12 mouse cellular contexts compared by ENCODE assay signal in the genomic region with DNA sequence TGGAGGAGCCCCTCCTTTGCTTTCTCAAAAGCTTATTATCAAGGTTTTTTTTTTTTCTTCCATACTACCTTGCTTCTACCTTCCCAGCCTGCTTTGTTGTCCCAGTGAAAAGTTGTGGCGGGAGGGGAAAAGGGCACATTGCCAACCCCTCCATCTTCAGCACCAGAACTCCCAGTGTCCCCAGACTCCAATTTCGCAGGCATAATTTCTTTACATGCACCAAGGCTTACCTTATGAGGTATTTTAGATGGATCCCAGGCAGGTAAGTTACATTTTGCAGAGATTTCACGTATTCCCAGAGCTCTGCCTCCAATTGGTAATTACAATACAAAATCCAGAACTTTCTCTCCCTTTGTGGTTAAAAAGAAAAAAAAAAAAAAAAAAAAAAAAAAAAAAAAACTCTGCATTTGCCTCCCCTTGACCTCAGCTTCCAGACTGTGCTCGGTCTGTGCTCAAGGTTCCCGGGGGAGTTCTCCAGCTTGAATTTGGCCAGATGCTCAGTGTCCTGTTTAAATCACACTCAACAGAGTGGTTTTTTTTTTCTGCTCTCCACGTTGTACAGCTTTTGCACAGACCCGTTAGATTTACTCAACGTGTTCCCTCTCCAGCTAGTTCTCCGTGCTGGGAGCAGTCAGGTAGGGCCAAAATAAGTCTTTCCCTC. TPM values are rescaled to one million over a fixed set of nuclear protein-coding genes. Genes with fewer than 3 reads are reported as not detected.
A peak's percentile ranks its signal among the peaks of the same experiment; 100 is the strongest.
DNase-seq lines count a peak whose midpoint lies in the region; ATAC-seq and TF ChIP-seq lines count a peak whose summit lies in the region.
"Had no signal": no experiment of that assay in that cellular context is flagged by ENCODE, and none has a peak within 500 bp of the region (broad histone marks: within the 10 kb centered on the region; RNA-seq: fewer than 3 reads in every experiment).

No protein-coding gene starts in this region.

- peak; percentile 80 for ATAC-seq in kidney, embryonic 14.5 days (ENCODE audit: low FRiP score, low TSS enrichment)
- no peak for ATAC-seq in stomach, postnatal 0 days (ENCODE audit: low FRiP score, low TSS enrichment)

- TF ChIP-seq EP300 in stomach, postnatal 0 days (optimal IDR thresholded peaks at IDR 0.05), result no peak

- no peaks in the 10 kb centered on the region for H3K36me3 ChIP-seq in kidney, embryonic 14.5 days (ENCODE audit: control insufficient read depth, insufficient read depth, low read length)
- H3K36me3 ChIP-seq in stomach, postnatal 0 days (ENCODE audit: control insufficient read depth, insufficient read depth, low read length), result no peaks in the 10 kb centered on the region
- H3K36me3 ChIP-seq: forebrain, embryonic 12.5 days; liver, embryonic 15.5 days had no signal

- no peaks in the 10 kb centered on the region; the same call in 1 of the 2 replicates for H3K4me1 ChIP-seq in kidney, embryonic 14.5 days (ENCODE audit: control insufficient read depth, insufficient read depth, low read length)
- H3K4me1 ChIP-seq in stomach, postnatal 0 days (replicated peaks; ENCODE audit: control insufficient read depth, insufficient read depth), result no peaks in the 10 kb centered on the region
- H3K4me1 ChIP-seq: forebrain, embryonic 12.5 days; liver, embryonic 15.5 days had no signal

- no peaks in the 10 kb centered on the region for H3K9me3 ChIP-seq in kidney, embryonic 14.5 days (ENCODE audit: control insufficient read depth, low read length)
- no peaks in the 10 kb centered on the region for H3K9me3 ChIP-seq in stomach, postnatal 0 days (ENCODE audit: control insufficient read depth, low read length)
- H3K9me3 ChIP-seq: forebrain, embryonic 12.5 days; liver, embryonic 15.5 days had no signal

- 43% methylated on average over 9 of the region's 9 CpGs for WGBS in kidney, embryonic 14.5 days
- 33% methylated on average over 9 of the region's 9 CpGs for WGBS in stomach, postnatal 0 days

- peak; percentile 28 for DNase-seq in adrenal gland, postnatal 14 days
- no peak for DNase-seq in adrenal gland, adult 8-10 months
- DNase-seq in kidney, adult 18-20 months, result no peak
- DNase-seq in kidney, postnatal 10 days, result peak; percentile 34
- no peak for DNase-seq in stomach, postnatal 0 days (ENCODE audit: low spot score)
- no peak for DNase-seq in frontal cortex, postnatal 10 days (ENCODE audit: low spot score in 2 of 2)
- DNase-seq in layer of hippocampus, adult 9-11 months, result no peak
- DNase-seq: gastrocnemius, postnatal 36 days; thymus, adult 2 months had no signal

- no peak overlapping the region for H3K4me3 ChIP-seq in kidney, embryonic 14.5 days (ENCODE audit: low read length)
- H3K4me3 ChIP-seq in stomach, postnatal 0 days (ENCODE audit: low read depth, low read length), result no peak overlapping the region
- H3K4me3 ChIP-seq: forebrain, embryonic 12.5 days; liver, embryonic 15.5 days had no signal

- H3K27me3 ChIP-seq in kidney, embryonic 14.5 days (ENCODE audit: control insufficient read depth, insufficient read depth, low read length), result no peaks in the 10 kb centered on the region
- H3K27me3 ChIP-seq in stomach, postnatal 0 days (ENCODE audit: control insufficient read depth, insufficient read depth, low read length), result no peaks in the 10 kb centered on the region
- H3K27me3 ChIP-seq: forebrain, embryonic 12.5 days; liver, embryonic 15.5 days had no signal

- H3K27ac ChIP-seq in kidney, embryonic 14.5 days (ENCODE audit: low read depth, low read length), result peak overlapping the region; percentile 62; the same call in 1 of the 2 replicates
- H3K27ac ChIP-seq in stomach, postnatal 0 days (replicated peaks), result no peak overlapping the region
- H3K27ac ChIP-seq: forebrain, embryonic 12.5 days; liver, embryonic 15.5 days had no signal

- TF ChIP-seq CTCF in stomach, postnatal 0 days (IDR thresholded peaks at IDR 0.05; ENCODE audit: low read depth), result no peak

- no peak overlapping the region for H3K9ac ChIP-seq in kidney, embryonic 14.5 days (ENCODE audit: low read depth, low read length)
- H3K9ac ChIP-seq in stomach, postnatal 0 days (ENCODE audit: low read length), result no peak overlapping the region
- H3K9ac ChIP-seq: forebrain, embryonic 12.5 days; liver, embryonic 15.5 days had no signal

- H3K4me2 ChIP-seq in kidney, embryonic 14.5 days (replicated peaks; ENCODE audit: low read depth, low read length), result peak overlapping the region; percentile 10; the same call in 1 of the 2 replicates
- peak overlapping the region; percentile 3; the same call in 1 of the 2 replicates for H3K4me2 ChIP-seq in stomach, postnatal 0 days (replicated peaks; ENCODE audit: low read depth)
- H3K4me2 ChIP-seq: forebrain, embryonic 12.5 days; liver, embryonic 15.5 days had no signal

RNA-seq across cellular contexts. Expression of gene Amot, which starts 10.6 kb away (rescaled TPM):
- total RNA-seq in adrenal gland, postnatal 14 days (2021), result 7.1 and 7.9 TPM in 2 replicates
- 1 to 10 TPM; 5.1 to 8.7 (median 8.1) TPM for total RNA-seq in adrenal gland, adult 8-10 months (2022)
- polyA plus RNA-seq in kidney, embryonic 14.5 days (2014; fragmentation: Nextera tagmentation; extraction: Ambion mirVana), result 17.4 and 32.5 TPM in 2 replicates
- polyA plus RNA-seq in stomach, postnatal 0 days (2015; fragmentation: Nextera tagmentation; extraction: Ambion mirVana), result 2.3 and 2.6 TPM in 2 replicates

Comparison
In these comparisons a context has a peak if more than half of its experiments do, and no peak if none do; other contexts are left out.
1. DNase-seq: peak in adrenal gland, postnatal 14 days (single experiment) and kidney, postnatal 10 days (single experiment); none in adrenal gland, adult 8-10 months (single experiment), kidney, adult 18-20 months (single experiment), stomach, postnatal 0 days (single experiment), frontal cortex, postnatal 10 days (0 of 2) and layer of hippocampus, adult 9-11 months (single experiment).